Mouse (Mus musculus): ENCODE measurements at regions not wholly inside any gene's neighbourhood (a gene's known extent, or its start where the extent isn't known, plus 50 kb on each side); places are given as distances from the start of the nearest gene placed in this dataset.

- TF ChIP-seq CTCF (conservative IDR thresholded peaks at IDR 0.05; ENCODE audit: low read length) (no peak), POU5F1 (IDR thresholded peaks at IDR 0.05; ENCODE audit: borderline replicate concordance, low read length) (no peak)
Measured at GRCm38 (mm10) chr10:29864566-29864965, 328.9 kb upstream of the Rspo3 start.

Measured in E14TG2a.4 (cell line).